Mouse (Mus musculus) kidney, adult 8-10 months (tissue): ENCODE results near the gene Ppp2r2c.
"Not testable (repeated sequence)": the region's sequence is repeated elsewhere in the genome, so short reads cannot be mapped to it uniquely, and the experiment has no call there.

ENCODE experiments used
- DNase-seq, 2 experiments: peaks; one replicate each; pipeline ENCODE4 v3.0.0; 2022

The Ppp2r2c gene

GRCm38 (mm10) chr5:36935486-36936473 is 67.5 kb downstream of the Ppp2r2c start:
- DNase-seq, result no peak

DNA sequence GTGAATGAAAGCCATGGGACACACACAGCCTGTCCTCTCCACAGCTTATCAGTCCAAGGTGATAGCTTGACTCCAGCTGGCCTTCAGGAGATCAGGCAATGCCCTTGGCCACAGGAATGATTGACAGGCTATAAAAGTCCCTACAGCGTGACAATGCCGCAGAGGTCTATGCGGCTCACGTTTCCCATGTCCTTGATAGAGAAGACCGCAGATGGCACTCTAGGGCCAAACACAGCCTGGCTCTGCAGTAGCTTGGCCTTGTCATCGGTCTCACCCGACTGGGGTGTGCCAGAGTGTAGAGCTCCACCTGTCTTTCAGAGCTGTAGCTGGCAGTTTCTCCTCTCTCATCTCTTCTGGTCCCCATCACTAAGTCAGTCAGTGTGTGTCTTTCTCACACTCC is 68.2 kb downstream of the Ppp2r2c start:
- DNase-seq, result no peak

DNA sequence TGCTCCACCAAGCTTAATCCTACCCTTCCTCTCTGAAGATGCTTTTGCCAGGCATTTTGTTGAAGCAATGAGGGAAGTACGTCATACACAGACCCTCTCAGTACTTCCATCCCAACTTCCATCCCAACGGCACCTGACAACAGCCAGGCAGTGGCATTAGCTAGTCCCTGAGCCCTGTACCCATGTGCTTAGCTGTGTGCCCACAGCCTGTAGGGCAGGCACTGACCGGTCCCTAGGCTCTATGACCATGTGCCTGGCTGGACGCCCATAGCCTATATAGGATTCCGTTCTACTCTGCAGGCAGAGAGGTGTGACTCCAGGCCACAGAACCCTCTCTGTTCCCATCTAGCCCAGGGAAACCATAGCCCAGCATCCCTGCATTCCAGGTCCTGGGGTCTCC is 69.7 kb downstream of the Ppp2r2c start:
- no peak for DNase-seq

DNA sequence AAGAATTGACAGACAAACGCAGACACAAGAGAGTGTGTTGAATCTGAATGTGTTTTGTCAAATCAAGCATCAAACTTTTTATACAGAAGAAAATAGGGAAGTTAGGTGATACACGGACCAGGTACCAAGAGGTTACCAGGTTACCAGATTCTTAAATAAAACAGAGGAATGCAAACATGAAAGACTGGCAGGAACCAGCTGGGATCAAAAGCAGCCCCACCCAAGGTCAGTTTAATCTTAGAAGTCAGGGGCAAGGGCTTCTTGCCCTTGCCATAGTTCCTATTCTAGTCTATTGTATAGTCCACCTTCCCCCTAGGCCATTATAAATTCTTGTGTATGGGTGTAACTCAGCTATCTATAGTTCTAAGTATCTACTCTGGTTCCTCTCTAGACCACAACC is 70.7 kb downstream of the Ppp2r2c start:
- DNase-seq, result not testable (repeated sequence)

GRCm38 (mm10) chr5:36942446-36942845 is 74.1 kb downstream of the Ppp2r2c start:
- DNase-seq, result no peak

- DNase-seq, result no peak
Measured at GRCm38 (mm10) chr5:36944552-36944951, 76.2 kb downstream of the Ppp2r2c start.

- DNase-seq, result no peak
Measured at GRCm38 (mm10) chr5:36945102-36945701, 76.9 kb downstream of the Ppp2r2c start.

DNA sequence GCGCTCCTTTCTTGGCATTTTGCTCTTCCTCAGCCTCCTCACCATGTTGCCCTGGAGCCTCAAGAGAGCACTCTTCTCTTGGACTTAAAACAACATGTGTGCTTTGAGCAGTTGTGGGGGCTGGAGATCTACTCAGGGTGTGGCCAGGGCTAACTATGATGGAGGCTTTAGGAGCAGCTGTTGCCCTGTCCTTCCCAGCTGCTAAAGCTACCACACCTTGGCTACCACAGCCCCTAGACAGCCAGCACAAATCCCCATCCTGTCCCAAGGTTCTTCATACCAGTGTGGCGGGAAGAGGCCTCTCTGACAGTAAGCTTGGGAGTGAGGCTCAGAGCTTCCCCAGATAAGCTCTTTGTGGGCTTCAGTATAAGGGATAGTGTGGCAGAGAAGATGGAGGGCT is 77.4 kb downstream of the Ppp2r2c start:
- DNase-seq, result no peak

DNA sequence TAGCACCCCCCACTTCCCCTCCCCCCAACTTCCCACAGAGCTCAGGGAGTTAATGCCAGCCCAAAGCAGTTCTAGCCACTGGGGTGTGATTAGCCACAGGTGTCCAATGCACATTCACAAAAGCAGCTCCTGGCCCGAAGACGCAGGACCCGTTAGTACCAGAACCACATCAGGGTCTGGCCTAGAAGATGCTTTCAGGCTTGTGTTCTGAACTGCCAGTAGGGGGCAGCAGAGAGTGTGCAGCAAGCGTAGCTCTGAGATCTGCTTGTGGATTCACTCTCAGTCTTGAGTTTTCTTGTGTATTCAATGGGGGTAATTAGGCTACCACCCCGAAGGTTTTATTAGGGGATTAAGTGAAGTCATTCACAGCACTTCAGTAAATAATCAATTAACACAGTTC is 78.1 kb downstream of the Ppp2r2c start:
- DNase-seq, result peak in 1 of 2 experiments; percentile 17

GRCm38 (mm10) chr5:36948831-36949230 is 80.5 kb downstream of the Ppp2r2c start:
- peak; percentile 24 to 73 for DNase-seq

DNA sequence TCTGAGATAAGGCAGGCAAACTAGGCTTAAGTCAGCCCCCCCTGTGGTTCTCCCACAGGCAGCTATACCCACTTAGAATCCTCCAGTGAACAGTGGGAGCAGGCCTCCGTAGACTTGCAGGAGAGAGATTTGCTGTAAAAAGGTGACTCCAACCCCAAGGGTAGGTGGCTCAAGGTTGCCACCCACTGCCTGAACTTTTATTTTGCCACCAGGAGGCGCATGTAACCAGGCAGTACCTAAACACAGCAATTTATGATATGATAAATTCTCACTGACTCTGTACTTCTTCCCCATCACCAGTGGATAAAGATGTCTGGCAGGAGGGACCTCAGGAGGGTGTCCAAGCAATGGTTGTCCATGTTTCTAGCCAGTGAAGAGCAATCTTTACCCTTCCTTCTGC is 82.6 kb downstream of the Ppp2r2c start:
- DNase-seq, result no peak

- no peak for DNase-seq
Measured at GRCm38 (mm10) chr5:36952311-36952710, 84.0 kb downstream of the Ppp2r2c start.

- peak in 1 of 2 experiments; percentile 9 for DNase-seq
Measured at GRCm38 (mm10) chr5:36955366-36955765, 87.1 kb downstream of the Ppp2r2c start.

DNA sequence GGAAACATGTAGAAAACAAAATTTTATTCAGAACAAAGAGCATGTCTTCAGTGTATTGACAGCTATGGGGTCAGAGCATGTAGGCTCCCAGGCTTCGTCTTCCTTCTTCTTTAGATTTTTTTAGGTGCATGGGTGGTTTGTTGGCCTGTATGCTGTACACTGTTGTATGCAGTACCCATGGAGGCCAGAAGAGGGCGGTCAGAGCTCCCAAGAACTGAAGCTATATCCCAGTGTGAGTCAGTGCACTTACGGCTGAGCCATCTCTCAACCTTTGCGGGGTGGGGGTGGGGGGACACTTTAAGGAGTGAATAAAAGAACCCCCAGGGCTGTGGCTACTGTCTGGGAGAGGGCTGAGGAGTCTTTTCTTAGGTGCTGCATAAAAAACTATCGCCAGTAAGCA is 90.5 kb downstream of the Ppp2r2c start:
- DNase-seq, result peak; percentile 33 to 80

DNA sequence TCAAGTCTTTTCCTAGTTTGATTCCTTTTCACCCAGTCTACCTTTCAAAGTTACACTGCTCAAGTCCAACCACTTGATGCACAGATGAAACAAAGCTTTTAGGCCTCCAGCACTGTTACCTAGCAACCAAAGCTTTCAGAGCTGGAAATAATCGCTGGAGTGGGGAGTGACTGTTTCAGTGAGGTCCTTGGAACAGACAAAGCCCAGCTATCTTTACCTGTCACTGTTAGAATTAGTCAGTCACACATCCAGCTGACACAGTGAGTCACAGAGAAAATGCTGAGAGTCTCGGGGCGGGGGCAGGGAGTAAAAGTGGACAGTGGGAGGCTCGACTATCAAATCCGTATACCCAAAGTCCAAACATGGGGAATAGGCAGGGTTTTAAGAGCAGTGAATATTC is 92.2 kb downstream of the Ppp2r2c start:
- no peak for DNase-seq

DNA sequence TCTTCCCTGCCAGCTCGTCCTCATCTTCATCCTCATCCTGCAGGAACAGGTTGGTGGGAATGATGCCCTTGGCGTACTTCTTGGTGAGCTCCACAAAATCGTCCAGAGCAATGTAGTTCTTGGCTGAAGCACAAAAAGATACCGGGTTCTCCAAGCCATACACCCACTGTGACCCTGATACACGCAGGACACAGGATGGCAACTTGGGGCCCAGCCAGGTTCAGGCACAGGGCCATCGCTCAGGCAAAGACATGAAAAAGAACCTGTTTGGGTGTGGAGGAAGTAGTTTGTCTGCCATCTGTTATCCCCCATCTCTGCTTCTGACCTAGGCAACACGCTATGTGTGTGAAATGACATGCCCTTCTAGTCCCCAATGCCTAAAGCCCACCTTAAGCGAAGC is 103.3 kb downstream of the Ppp2r2c start:
- DNase-seq, result no peak

DNA sequence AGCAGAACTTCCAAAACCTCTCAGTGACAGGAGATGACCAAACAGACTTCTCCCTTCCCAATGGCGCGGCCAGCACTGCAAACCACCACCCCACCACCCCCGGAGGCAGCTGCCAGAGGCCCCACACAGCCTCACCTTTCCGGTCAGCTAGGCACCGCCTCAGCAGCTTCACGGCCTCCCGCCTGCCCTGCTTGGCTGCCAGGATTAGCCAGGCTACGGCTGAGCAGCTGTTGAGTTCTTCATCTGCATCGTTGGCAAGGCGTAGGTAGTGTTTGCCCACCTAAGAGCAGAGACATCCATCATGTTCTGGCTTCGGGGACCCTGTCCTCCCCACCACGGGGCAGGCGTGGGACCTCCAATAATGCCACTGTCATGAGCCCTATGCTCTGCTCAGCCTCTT is 107.0 kb downstream of the Ppp2r2c start:
- no peak for DNase-seq

DNA sequence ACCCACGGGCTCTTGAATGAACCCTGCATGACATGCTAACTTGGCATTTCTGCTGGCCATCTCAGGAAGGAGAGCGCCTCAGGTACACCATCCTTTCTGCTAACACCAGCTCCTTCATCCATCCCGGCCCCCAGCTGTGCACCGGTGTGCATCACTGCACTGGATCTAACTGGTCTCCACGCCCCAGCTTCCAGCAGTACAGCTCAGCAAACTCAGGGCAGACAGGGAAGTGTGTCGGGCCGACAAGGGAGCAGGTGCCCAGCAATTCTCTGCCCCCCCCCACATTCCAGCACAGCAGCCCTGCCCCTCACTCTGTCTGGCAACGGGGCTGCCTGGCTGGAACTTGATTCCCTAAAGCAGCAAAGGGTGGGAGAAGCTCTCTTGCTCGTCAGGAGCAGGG is 109.5 kb downstream of the Ppp2r2c start:
- DNase-seq, result no peak

- no peak for DNase-seq
Measured at GRCm38 (mm10) chr5:36979001-36979400, 110.7 kb downstream of the Ppp2r2c start.

GRCm38 (mm10) chr5:36979631-36980030 is 111.3 kb downstream of the Ppp2r2c start:
- DNase-seq, result no peak

DNA sequence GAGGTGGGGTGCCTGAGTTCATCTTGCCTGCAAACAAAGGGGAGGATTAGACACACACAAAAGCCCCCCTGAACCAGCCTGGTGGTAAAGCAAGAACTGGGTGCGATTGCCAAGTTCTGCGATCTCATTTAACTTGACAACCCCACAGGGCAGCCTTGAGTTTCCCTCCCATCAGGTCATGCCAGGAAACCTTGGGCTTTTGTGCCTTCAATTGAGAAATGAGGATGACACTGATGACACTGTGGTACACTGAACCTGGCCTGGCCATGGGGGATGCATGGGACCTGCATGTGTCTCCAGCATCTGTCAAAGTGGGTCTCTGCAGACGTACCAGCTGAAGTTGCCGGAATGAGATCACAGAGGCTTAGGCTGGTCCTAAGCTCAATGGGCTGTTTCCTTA is 114.0 kb downstream of the Ppp2r2c start:
- no peak for DNase-seq

GRCm38 (mm10) chr5:36986617-36987016 is 118.3 kb downstream of the Ppp2r2c start:
- DNase-seq, result no peak

DNA sequence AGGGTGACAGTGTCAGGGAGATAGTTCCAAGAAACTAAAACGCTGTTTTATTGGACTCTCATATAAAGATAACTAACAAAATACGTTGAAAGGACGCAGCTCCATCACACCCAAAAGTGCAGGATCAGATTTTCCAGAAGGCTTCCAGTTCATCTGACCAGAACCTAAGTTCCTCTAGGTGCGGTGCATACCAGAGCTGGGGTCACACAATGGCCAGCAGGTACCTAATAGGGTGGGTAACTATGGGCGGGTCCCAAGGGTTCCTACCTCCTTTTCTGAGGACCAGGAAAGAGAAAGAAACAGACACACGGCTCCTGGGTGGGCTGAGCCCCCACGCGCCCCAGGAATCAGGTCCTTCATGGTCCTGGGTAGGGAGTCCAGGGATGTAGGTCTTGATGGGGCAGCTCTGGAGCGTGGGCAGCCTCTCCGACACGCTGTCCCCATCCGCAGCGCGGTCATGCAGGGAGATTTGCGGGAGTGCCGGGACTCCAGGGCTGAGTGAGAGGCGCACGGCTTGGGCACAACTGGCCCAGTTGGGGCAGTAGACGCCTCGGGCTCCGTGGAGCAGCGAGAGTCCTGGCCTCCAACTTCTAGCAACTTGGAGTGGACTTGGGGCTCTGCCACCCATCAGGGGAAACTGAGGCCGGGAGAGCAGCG is 119.9 kb downstream of the Ppp2r2c start:
- peak; percentile 7 to 13 for DNase-seq
